Mouse (Mus musculus): ENCODE data around the gene Ccl28. TPM values are rescaled to one million over a fixed set of nuclear protein-coding genes. Genes with fewer than 3 reads are reported as not detected.

The Ccl28 gene
- total and polyA plus RNA-seq, 2 experiments from 2014 or later, result 0.05 TPM; not detected in 1

- Histone ChIP-seq H3K9ac (replicated peaks; ENCODE audit: low read depth, low read length) (no peak overlapping the region), H3K4me2 (ENCODE audit: low read depth, low read length) (no peak overlapping the region), H3K36me3 (replicated peaks; ENCODE audit: control insufficient read depth, insufficient read depth, low read length) (peaks cover 17% of the 10 kb centered on the region), H3K9me3 (replicated peaks; ENCODE audit: control insufficient read depth, low read length) (no peaks in the 10 kb centered on the region), H3K27ac (ENCODE audit: low read depth) (no peak overlapping the region), H3K4me1 (ENCODE audit: control insufficient read depth, insufficient read depth) (peaks cover 13% of the 10 kb centered on the region), H3K27me3 (ENCODE audit: control insufficient read depth, insufficient read depth, low read length) (no peaks in the 10 kb centered on the region), H3K4me3 (ENCODE audit: low read depth, low read length) (no peak overlapping the region)
- WGBS, result 79% methylated on average over 4 of the region's 4 CpGs
- no peak for ATAC-seq (ENCODE audit: insufficient read depth, low read depth)
- DNase-seq (ENCODE audit: low spot score), result no peak
- TF ChIP-seq CTCF (IDR thresholded peaks at IDR 0.05; ENCODE audit: low read depth), result no peak
- TF ChIP-seq EP300 (IDR thresholded peaks at IDR 0.05; ENCODE audit: low read depth), result no peak
These were observed 72.1 kb downstream of the Ccl28 start for GRCm38 (mm10) chr13:119695676-119696075.

GRCm38 (mm10) chr13:119696496-119696895 lies 72.9 kb downstream of the Ccl28 start:
- no peak for TF ChIP-seq CTCF (IDR thresholded peaks at IDR 0.05; ENCODE audit: low read depth)
- TF ChIP-seq EP300 (IDR thresholded peaks at IDR 0.05; ENCODE audit: low read depth), result no peak
- WGBS, result 79% methylated on average over 1 of the region's 1 CpGs
- H3K36me3 ChIP-seq (replicated peaks; ENCODE audit: control insufficient read depth, insufficient read depth, low read length), result peaks cover 23% of the 10 kb centered on the region
- no peak overlapping the region for H3K4me2 ChIP-seq (ENCODE audit: low read depth, low read length)
- H3K27ac ChIP-seq (ENCODE audit: low read depth), result no peak overlapping the region
- H3K27me3 ChIP-seq (ENCODE audit: control insufficient read depth, insufficient read depth, low read length), result no peaks in the 10 kb centered on the region
- no peak overlapping the region for H3K4me3 ChIP-seq (ENCODE audit: low read depth, low read length)
- peaks cover 7% of the 10 kb centered on the region for H3K4me1 ChIP-seq (ENCODE audit: control insufficient read depth, insufficient read depth)
- ATAC-seq (ENCODE audit: insufficient read depth, low read depth), result no peak
- H3K9ac ChIP-seq (replicated peaks; ENCODE audit: low read depth, low read length), result no peak overlapping the region
- DNase-seq (ENCODE audit: low spot score), result no peak
- no peaks in the 10 kb centered on the region for H3K9me3 ChIP-seq (replicated peaks; ENCODE audit: control insufficient read depth, low read length)

- Histone ChIP-seq H3K9ac (replicated peaks; ENCODE audit: low read depth, low read length) (no peak overlapping the region), H3K4me3 (ENCODE audit: low read depth, low read length) (no peak overlapping the region)
These were observed 74.8 kb downstream of the Ccl28 start for GRCm38 (mm10) chr13:119698436-119698835.

More at GRCm38 (mm10) chr13:119698436-119698835, 74.8 kb downstream of the Ccl28 start:
- WGBS, result 89% methylated on average over 4 of the region's 4 CpGs
- no peak for ATAC-seq (ENCODE audit: insufficient read depth, low read depth)
- Histone ChIP-seq H3K9me3 (replicated peaks; ENCODE audit: control insufficient read depth, low read length) (no peaks in the 10 kb centered on the region), H3K27me3 (ENCODE audit: control insufficient read depth, insufficient read depth, low read length) (no peaks in the 10 kb centered on the region), H3K4me2 (ENCODE audit: low read depth, low read length) (no peak overlapping the region), H3K36me3 (replicated peaks; ENCODE audit: control insufficient read depth, insufficient read depth, low read length) (peaks cover 41% of the 10 kb centered on the region), H3K27ac (ENCODE audit: low read depth) (no peak overlapping the region), H3K4me1 (ENCODE audit: control insufficient read depth, insufficient read depth) (no peaks in the 10 kb centered on the region)
- TF ChIP-seq EP300 (IDR thresholded peaks at IDR 0.05; ENCODE audit: low read depth), result no peak
- TF ChIP-seq CTCF (IDR thresholded peaks at IDR 0.05; ENCODE audit: low read depth), result no peak
- no peak for DNase-seq (ENCODE audit: low spot score)

Other genes with a start within 250 kb of the Ccl28 start
- gene Paip1, start 195.2 kb upstream of the Ccl28 start, total RNA-seq (2014; rRNA removed; ENCODE audit: low replicate concordance), result 102 and 204 TPM in 2 replicates
- gene Paip1, start 195.2 kb upstream of the Ccl28 start, polyA plus RNA-seq (2015; fragmentation: Nextera tagmentation; extraction: Ambion mirVana), result 31.2 and 32.4 TPM in 2 replicates
- gene 4833420G17Rik, start 161.1 kb upstream of the Ccl28 start, total RNA-seq (2014; rRNA removed; ENCODE audit: low replicate concordance), result 18.4 and 40.8 TPM in 2 replicates
- 26.6 and 28.1 TPM in 2 replicates for gene 4833420G17Rik, start 161.1 kb upstream of the Ccl28 start, polyA plus RNA-seq (2015; fragmentation: Nextera tagmentation; extraction: Ambion mirVana)
- 7.2 and 18.9 TPM in 2 replicates for gene Tmem267, start 135.8 kb upstream of the Ccl28 start, total RNA-seq (2014; rRNA removed; ENCODE audit: low replicate concordance)
- 1.4 and 1.5 TPM in 2 replicates for gene Tmem267, start 135.8 kb upstream of the Ccl28 start, polyA plus RNA-seq (2015; fragmentation: Nextera tagmentation; extraction: Ambion mirVana)
- 0.12 and 7.1 TPM in 2 replicates for gene 3110070M22Rik, start 135.4 kb upstream of the Ccl28 start, total RNA-seq (2014; rRNA removed; ENCODE audit: low replicate concordance)
- gene 3110070M22Rik, start 135.4 kb upstream of the Ccl28 start, polyA plus RNA-seq (2015; fragmentation: Nextera tagmentation; extraction: Ambion mirVana), result 1.4 and 1.7 TPM in 2 replicates
- 39.0 and 42.6 TPM in 2 replicates for gene Hmgcs1, start 66.6 kb downstream of the Ccl28 start, total RNA-seq (2014; rRNA removed; ENCODE audit: low replicate concordance)
- 61.1 and 66.2 TPM in 2 replicates for gene Hmgcs1, start 66.6 kb downstream of the Ccl28 start, polyA plus RNA-seq (2015; fragmentation: Nextera tagmentation; extraction: Ambion mirVana)
- 0.70 and 1.5 TPM in 2 replicates for gene Nim1k, start 132.1 kb downstream of the Ccl28 start, total RNA-seq (2014; rRNA removed; ENCODE audit: low replicate concordance)
- gene Nim1k, start 132.1 kb downstream of the Ccl28 start, polyA plus RNA-seq (2015; fragmentation: Nextera tagmentation; extraction: Ambion mirVana), result 0.56 and 0.67 TPM in 2 replicates
- 21.2 and 24.2 TPM in 2 replicates for gene Zfp131, start 167.1 kb downstream of the Ccl28 start, total RNA-seq (2014; rRNA removed; ENCODE audit: low replicate concordance)
- gene Zfp131, start 167.1 kb downstream of the Ccl28 start, polyA plus RNA-seq (2015; fragmentation: Nextera tagmentation; extraction: Ambion mirVana), result 13.6 and 15.5 TPM in 2 replicates
- not detected in 2 replicates for gene AF067063, start 206.4 kb downstream of the Ccl28 start, total RNA-seq (2014; rRNA removed; ENCODE audit: low replicate concordance)
- gene AF067063, start 206.4 kb downstream of the Ccl28 start, polyA plus RNA-seq (2015; fragmentation: Nextera tagmentation; extraction: Ambion mirVana), result not detected in 2 replicates
- not detected in 2 replicates for gene D13Ertd608e, start 212.2 kb downstream of the Ccl28 start, total RNA-seq (2014; rRNA removed; ENCODE audit: low replicate concordance)
- not detected in 2 replicates for gene D13Ertd608e, start 212.2 kb downstream of the Ccl28 start, polyA plus RNA-seq (2015; fragmentation: Nextera tagmentation; extraction: Ambion mirVana)

Measured in heart, postnatal 0 days (tissue).